Mouse (Mus musculus) bone marrow, adult 2 months (tissue): Measurements from ENCODE around the gene Rab29.

ENCODE experiments used
- CTCF ChIP-seq: fragments of 200-500 bp; IDR thresholded peaks from 2 replicates; pipeline ENCODE4 v1.5.1; 2011; ENCODE audit warnings: low read length, control low read depth; ENCODE audit not compliant: control insufficient read depth, insufficient read depth
- POLR2A ChIP-seq: fragments of 200-500 bp; IDR thresholded peaks from 2 replicates; pipeline ENCODE4 v1.6.1; 2011; ENCODE audit warnings: low read depth, mild to moderate bottlenecking, control low read depth, low read length, borderline replicate concordance; ENCODE audit not compliant: control insufficient read depth

DNA sequence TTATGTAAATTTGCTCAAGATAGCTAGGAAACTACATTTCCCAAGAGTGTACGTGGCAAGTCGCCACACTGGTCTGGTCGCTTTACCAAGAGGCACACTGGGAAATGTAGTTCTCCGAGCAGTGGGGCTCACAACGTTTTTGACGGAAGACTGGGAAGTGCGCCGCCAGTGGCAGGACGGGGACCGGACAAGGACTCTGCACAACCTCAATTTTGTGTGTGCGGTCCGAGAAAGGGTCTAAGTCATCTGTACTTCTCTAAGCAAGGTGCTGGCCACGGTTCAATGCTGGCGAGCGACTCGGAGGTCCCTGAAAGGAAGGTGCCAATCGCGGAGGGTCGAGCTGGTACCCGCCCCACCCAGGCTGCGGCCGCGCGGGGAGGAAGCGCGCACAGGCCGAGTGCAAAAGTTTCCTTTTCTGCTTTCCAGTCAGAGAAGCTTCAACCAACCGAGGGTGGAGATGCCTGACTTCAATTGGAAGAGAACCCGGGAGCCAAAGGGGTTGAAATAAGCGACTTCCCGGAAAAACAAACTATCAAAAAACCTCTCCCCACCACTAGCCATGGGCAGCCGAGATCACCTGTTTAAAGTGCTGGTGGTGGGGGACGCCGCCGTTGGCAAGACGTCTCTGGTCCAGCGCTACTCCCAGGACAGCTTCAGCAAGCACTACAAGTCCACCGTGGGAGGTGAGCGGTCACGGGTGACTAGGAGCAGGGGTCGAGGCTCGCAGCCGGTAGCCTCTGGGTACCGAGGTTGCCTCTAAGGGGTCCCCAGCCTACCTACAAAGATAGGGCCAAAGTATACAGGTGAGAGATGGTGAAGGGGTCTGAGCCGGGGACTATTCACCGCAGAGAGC is at the start of gene Rab29:
- TF ChIP-seq POLR2A (peak; percentile 49; the same call in 1 of the 2 replicates), CTCF (peak; percentile 85)
